Mouse (Mus musculus) lung, embryonic 15.5 days (tissue): ENCODE data around the gene Cldn9. TPM values are rescaled to one million over a fixed set of nuclear protein-coding genes. Genes with fewer than 3 reads are reported as not detected.

Experiments
- ATAC-seq: fragments of 200-750 bp; cut with Nextera tagmentation; 2 replicates; pipeline ENCODE4 v1.8.0; 2017; ENCODE audit warnings: moderate number of reproducible peaks, borderline replicate concordance; ENCODE audit not compliant: low FRiP score, low TSS enrichment; ENCODE audit errors: extremely low read depth
- H3K27ac ChIP-seq: fragments of 300-500 bp; sonication (generic); 2 replicates; pipeline ENCODE4 v1.5.1; 2015; ENCODE audit warnings: moderate library complexity, mild to moderate bottlenecking, inconsistent platforms
- H3K27me3 ChIP-seq: fragments of 300-500 bp; sonication (generic); 2 replicates; pipeline ENCODE4 v1.6.1; 2015; ENCODE audit warnings: inconsistent platforms
- H3K36me3 ChIP-seq: fragments of 300-500 bp; sonication (generic); 2 replicates; pipeline ENCODE4 v1.6.1; 2015; ENCODE audit warnings: inconsistent platforms
- H3K4me1 ChIP-seq: fragments of 300-500 bp; sonication (generic); 2 replicates; pipeline ENCODE4 v1.6.1; 2015; ENCODE audit warnings: inconsistent platforms
- H3K4me2 ChIP-seq: fragments of 300-500 bp; sonication (generic); 2 replicates; pipeline ENCODE4 v1.6.1; 2015; ENCODE audit warnings: inconsistent platforms, mild to moderate bottlenecking, moderate library complexity
- H3K4me3 ChIP-seq: fragments of 300-500 bp; sonication (generic); 2 replicates; pipeline ENCODE4 v1.5.1; 2015; ENCODE audit warnings: mild to moderate bottlenecking, inconsistent platforms
- H3K9ac ChIP-seq: fragments of 300-500 bp; sonication (generic); 2 replicates; pipeline ENCODE4 v1.6.1; 2015; ENCODE audit warnings: inconsistent platforms
- H3K9me3 ChIP-seq: fragments of 300-500 bp; sonication (generic); 2 replicates; pipeline ENCODE4 v1.6.1; 2016; ENCODE audit warnings: inconsistent platforms
- WGBS: fragments of 180-500 bp; shearing (Covaris S2); methylation state at CpG from one replicate; pipeline ENCODE4 v1.1.7; 2015; 5-methylcytosine and 5-hydroxymethylcytosine counted together
- polyA plus RNA-seq: library from polyadenylated mRNA; unstranded; fragments of >200 nt; fragmentation: Nextera tagmentation; extraction: Ambion mirVana; gene quantifications from 2 replicates; pipeline ENCODE4 v1.2.1, GENCODE M21; 2015

The Cldn9 gene
- polyA plus RNA-seq, 1 experiment from 2014 or later = 4.4 TPM

DNA sequence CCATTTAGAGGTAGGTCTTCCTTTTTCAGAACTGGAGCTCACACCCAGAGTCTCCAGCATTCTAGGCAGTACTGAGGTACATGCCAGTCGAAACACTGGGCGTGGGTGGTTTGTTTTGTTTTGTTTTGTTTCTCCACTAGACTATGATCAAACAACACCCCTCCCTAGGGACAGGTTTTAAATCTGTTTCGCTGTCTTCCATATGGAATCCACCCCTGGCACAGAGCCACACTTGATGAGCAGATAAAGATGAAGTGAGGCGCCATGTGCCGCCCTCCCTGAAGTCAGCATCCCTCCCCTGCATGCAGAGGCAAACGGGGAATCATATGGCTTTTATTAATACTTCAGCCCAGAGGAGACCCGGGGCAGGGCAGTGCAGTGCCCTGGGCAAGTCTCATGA is 20.9 kb upstream of the Cldn9 start:
- Histone ChIP-seq H3K4me3 (no peak overlapping the region), H3K36me3 (no peaks in the 10 kb centered on the region), H3K9me3 (no peaks in the 10 kb centered on the region), H3K27ac (no peak overlapping the region), H3K9ac (no peak overlapping the region), H3K27me3 (peaks cover 12% of the 10 kb centered on the region), H3K4me2 (no peak overlapping the region), H3K4me1 (0 out of 2 replicates have a peak, but pooled peaks cover 2% of the 10 kb centered on the region)
- 39% methylated on average over 7 of the region's 7 CpGs for WGBS
- no peak for ATAC-seq

DNA sequence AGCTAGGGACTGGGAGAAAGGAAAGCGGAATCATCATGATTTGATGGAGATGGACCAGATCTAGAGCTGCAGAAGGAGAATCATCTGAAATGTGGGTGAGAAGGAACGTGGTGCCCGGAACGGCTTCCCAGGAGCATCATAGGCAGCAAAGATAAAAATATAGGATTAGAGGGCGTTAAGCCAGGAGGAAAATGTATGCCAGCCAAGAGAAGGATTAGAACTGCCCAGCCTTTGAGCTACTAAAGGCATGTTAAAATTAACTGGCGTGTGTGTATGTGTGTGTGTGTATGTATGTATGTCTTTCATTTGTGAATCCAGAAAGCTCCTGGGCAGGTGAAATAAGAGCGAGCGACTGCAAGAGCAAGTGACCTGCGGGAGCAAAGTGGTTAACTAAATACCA is 19.5 kb upstream of the Cldn9 start:
- Histone ChIP-seq H3K4me3 (no peak overlapping the region), H3K4me1 (peaks cover 12% of the 10 kb centered on the region), H3K9me3 (no peaks in the 10 kb centered on the region), H3K4me2 (no peak overlapping the region), H3K36me3 (no peaks in the 10 kb centered on the region), H3K9ac (no peak overlapping the region), H3K27me3 (peaks cover 26% of the 10 kb centered on the region), H3K27ac (no peak overlapping the region)
- ATAC-seq = no peak
- WGBS = 81% methylated on average over 9 of the region's 9 CpGs

DNA sequence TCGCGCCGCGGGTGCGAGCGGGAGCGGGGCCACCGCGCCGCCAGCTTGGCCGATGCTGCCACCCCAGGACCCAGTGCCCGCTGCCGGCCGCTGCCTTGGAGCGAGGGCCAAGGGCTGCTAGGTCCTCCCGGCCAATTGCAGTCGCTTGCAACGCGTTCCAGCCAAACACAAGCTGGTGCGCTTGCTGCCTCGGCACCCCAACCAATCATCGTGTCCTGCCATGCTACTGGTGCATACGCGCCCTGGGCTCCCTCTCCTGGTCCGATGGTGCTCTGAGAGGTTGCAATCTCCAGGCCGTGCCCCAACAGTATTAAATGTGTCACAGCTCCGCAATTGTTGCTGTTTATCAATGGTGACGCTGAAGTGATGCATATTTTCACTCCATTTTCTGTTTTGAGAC is 16.3 kb upstream of the Cldn9 start:
- Histone ChIP-seq H3K27ac (peak overlapping the region; percentile 30; the same call in 1 of the 2 replicates), H3K9me3 (no peaks in the 10 kb centered on the region), H3K4me2 (peak overlapping the region; percentile 99), H3K9ac (peak overlapping the region; percentile 40), H3K36me3 (no peaks in the 10 kb centered on the region), H3K27me3 (peaks cover 35% of the 10 kb centered on the region), H3K4me1 (peaks cover 27% of the 10 kb centered on the region), H3K4me3 (peak overlapping the region; percentile 60)
- ATAC-seq = peak; percentile 91
- WGBS = 1% methylated on average over 28 of the region's 28 CpGs

DNA sequence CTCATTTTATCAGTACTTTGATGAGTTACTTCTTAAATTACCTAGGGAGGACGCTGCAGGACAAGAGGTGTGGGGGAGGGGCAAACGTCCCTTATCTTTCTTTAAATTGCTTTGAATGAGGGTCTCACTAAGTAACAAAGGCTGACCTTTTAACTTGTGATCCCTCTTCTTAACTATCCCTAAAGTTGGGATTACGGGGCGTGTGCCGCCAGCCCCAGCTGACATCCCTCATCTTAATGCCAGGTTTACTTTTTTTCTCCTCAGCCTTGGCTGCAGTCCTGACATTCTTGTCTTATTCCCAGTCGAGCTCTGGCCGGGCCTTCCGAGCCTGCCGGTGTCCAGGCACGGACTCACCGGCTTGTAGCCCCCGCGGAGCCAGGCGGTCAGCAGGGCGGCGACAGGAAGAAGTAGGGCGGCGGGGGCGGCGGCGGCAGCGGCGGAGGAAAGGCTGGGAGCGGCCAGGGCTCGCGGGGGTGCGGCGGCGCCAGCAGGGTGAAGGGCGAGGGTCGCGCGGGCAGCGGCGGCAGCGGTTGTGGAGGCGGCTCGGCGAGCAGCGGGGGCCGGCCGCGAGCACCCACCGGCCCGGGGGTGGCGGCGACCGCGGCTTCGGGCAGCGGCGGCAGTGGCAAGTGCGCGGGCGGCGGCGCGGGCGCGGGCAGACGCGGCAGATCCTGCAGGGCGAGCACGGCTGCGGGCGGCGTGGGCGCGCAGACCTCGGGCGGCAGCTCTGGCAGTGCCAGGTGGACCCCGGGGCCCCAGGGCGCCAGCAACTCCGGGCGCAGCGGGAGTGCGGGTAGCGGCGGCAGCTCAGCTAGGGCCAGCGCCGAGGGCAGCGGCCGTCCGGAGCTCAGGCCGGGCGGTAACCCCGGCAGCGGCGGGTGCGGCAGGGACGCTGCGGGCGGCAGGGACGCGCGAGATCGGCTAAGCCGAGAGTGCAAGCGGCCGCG is 15.6 kb upstream of the Cldn9 start:
- peak overlapping the region; percentile 99 for H3K4me2 ChIP-seq
- no peaks in the 10 kb centered on the region for H3K36me3 ChIP-seq
- no peaks in the 10 kb centered on the region for H3K9me3 ChIP-seq
- peak overlapping the region; percentile 30; the same call in 1 of the 2 replicates for H3K27ac ChIP-seq
- peak; percentile 44 for ATAC-seq
- under 1% methylated on average over 100 of the region's 101 CpGs for WGBS
- H3K27me3 ChIP-seq = peaks cover 35% of the 10 kb centered on the region
- H3K9ac ChIP-seq = peak overlapping the region; percentile 40
- H3K4me1 ChIP-seq = peaks cover 33% of the 10 kb centered on the region
- peak overlapping the region; percentile 60 for H3K4me3 ChIP-seq

DNA sequence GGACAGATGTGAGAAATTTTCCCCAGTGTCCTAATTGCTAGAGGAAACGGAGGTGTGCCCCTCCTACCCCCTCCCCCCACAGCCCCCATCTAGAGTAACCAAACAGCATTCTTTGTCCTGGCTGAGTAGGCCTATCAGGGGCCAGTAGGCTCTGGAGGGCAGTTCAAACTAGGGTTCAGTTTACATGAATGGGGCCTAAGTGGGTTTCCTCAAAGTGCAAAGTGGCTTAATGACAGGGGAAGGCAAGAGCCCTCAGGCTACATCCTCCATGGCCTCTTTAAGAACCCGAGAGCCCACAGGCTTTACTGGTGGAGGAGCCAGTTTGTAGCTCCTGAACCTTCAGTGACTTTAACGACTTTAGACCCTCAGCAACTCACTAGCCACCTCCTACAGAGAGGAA is 12.0 kb upstream of the Cldn9 start:
- Histone ChIP-seq H3K4me1 (peaks cover 40% of the 10 kb centered on the region), H3K27me3 (peaks cover 31% of the 10 kb centered on the region), H3K27ac (peak overlapping the region; percentile 80), H3K9me3 (no peaks in the 10 kb centered on the region), H3K9ac (no peak overlapping the region), H3K4me2 (no peak overlapping the region), H3K36me3 (no peaks in the 10 kb centered on the region), H3K4me3 (no peak overlapping the region)
- peak; percentile 67; the same call in 1 of the 2 replicates for ATAC-seq
- 18% methylated on average over 3 of the region's 3 CpGs for WGBS

DNA sequence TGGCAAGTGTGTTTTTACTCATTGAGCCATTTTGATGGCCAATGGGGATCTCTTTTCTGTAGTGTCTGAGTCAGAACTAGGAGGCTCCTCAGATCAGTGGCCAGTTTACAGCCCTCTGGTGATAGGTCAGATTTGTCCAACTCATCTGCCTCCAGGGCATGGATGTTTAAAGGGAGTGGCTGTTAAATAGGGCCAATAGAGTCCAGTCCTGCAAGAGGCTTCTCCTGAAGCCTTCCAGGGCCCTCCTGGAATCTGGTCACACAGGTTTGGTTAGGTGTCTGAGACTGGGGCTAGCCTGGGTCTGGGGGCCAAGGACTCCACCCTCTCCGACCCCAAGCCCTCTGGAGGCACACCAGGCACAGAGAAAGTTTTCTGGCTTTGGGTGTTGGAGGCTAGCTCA is 10.7 kb upstream of the Cldn9 start:
- Histone ChIP-seq H3K4me1 (peaks cover 35% of the 10 kb centered on the region), H3K36me3 (no peaks in the 10 kb centered on the region), H3K27me3 (peaks cover 20% of the 10 kb centered on the region), H3K4me2 (no peak overlapping the region), H3K9ac (no peak overlapping the region), H3K9me3 (no peaks in the 10 kb centered on the region), H3K4me3 (no peak overlapping the region), H3K27ac (peak overlapping the region; percentile 80)
- WGBS = 58% methylated on average over 1 of the region's 1 CpGs
- ATAC-seq = no peak

DNA sequence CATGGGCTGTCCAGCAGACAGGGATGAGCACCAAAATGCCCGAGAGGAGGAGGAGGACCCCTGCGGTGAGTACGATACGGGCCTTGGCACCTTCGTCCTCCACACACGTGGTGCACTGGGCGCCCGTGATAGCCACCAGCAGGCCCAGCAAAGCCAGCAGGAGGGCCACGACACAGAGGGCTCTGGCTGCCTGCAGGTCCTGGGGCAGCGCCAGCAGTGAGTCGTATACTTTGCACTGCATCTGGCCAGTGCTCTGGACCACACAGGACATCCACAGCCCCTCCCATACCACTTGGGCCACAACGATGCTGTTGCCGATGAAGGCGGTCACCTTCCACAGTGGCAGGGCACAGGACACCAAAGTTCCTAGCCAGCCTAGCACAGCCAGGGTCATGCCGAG is 600 bp downstream of the Cldn9 start:
- no peaks in the 10 kb centered on the region for H3K9me3 ChIP-seq
- WGBS = 15% methylated on average over 15 of the region's 15 CpGs
- H3K4me3 ChIP-seq = 0 out of 2 replicates have a peak overlapping the region, but pooled peaks have one; percentile 1
- H3K9ac ChIP-seq = no peak overlapping the region
- H3K36me3 ChIP-seq = no peaks in the 10 kb centered on the region
- H3K27me3 ChIP-seq = peaks cover 64% of the 10 kb centered on the region
- H3K27ac ChIP-seq = peak overlapping the region; percentile 61
- 0 out of 2 replicates have a peak, but pooled peaks have one; percentile 13 for ATAC-seq
- peak overlapping the region; percentile 34 for H3K4me2 ChIP-seq
- H3K4me1 ChIP-seq = peaks cover 37% of the 10 kb centered on the region

DNA sequence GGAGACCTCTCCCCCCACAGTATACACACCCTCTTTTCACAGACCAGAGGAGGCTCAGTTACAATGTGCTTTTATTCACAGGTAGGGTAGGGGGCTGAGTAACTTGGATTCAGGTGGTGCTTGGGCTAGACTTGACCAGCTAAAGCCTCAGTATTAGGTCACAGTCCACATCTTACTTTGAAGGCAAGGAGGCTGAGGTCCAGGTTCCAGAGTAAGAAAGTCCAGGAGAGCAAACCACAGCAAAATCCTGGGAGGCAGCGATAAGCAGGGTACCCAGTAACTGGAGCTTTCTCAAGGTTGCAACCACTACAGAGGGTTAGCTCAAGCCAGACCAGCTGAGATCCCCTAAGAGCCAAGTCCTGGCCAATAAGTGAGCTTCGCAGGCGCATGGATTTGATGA is 1.3 kb downstream of the Cldn9 start:
- Histone ChIP-seq H3K27ac (no peak overlapping the region), H3K4me2 (peak overlapping the region; percentile 34; the same call in 1 of the 2 replicates), H3K4me3 (no peak overlapping the region), H3K4me1 (peaks cover 42% of the 10 kb centered on the region), H3K27me3 (peaks cover 64% of the 10 kb centered on the region), H3K9ac (no peak overlapping the region), H3K9me3 (no peaks in the 10 kb centered on the region), H3K36me3 (no peaks in the 10 kb centered on the region)
- no peak for ATAC-seq
- WGBS = 55% methylated on average over 3 of the region's 3 CpGs

DNA sequence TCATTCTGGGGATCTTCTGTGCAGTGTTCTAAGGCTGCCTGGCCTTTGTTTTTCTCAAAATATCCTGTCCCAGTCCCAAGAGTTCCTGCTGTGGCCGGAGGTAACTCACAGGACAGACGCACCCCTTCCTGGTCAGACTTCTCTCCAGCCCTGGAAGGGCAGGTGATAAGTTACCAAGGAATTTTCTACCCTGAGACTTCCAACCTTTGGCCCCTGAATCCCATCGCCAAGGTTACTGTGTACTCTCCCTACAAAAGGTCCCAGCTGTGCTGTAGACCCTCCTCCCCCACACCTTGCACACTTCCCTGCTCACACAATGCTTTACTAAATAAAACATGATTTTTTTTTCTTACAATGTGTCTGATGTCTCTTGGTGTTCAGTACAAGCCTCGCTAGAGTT is 1.7 kb downstream of the Cldn9 start:
- WGBS = 21% methylated on average over 4 of the region's 4 CpGs
- no peak overlapping the region for H3K4me3 ChIP-seq
- H3K27me3 ChIP-seq = peaks cover 64% of the 10 kb centered on the region
- ATAC-seq = no peak
- H3K27ac ChIP-seq = no peak overlapping the region
- H3K9me3 ChIP-seq = no peaks in the 10 kb centered on the region
- H3K4me2 ChIP-seq = no peak overlapping the region
- no peak overlapping the region for H3K9ac ChIP-seq
- peaks cover 44% of the 10 kb centered on the region for H3K4me1 ChIP-seq
- H3K36me3 ChIP-seq = no peaks in the 10 kb centered on the region

DNA sequence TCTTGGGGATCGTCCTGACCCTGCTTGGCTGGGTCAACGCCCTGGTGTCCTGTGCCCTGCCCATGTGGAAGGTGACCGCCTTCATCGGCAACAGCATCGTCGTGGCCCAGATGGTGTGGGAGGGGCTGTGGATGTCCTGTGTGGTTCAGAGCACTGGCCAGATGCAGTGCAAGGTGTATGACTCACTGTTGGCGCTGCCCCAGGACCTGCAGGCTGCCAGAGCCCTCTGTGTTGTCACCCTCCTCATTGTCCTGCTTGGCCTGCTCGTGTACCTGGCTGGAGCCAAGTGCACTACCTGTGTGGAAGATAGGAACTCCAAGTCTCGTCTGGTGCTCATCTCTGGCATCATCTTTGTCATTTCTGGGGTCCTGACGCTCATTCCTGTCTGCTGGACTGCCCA is 2.7 kb downstream of the Cldn9 start:
- Histone ChIP-seq H3K27me3 (peaks cover 64% of the 10 kb centered on the region), H3K4me3 (peak overlapping the region; percentile 41; the same call in 1 of the 2 replicates), H3K27ac (no peak overlapping the region), H3K9me3 (no peaks in the 10 kb centered on the region), H3K36me3 (no peaks in the 10 kb centered on the region), H3K9ac (no peak overlapping the region), H3K4me1 (peaks cover 52% of the 10 kb centered on the region), H3K4me2 (peak overlapping the region; percentile 52)
- WGBS = 50% methylated on average over 10 of the region's 10 CpGs
- ATAC-seq = no peak

DNA sequence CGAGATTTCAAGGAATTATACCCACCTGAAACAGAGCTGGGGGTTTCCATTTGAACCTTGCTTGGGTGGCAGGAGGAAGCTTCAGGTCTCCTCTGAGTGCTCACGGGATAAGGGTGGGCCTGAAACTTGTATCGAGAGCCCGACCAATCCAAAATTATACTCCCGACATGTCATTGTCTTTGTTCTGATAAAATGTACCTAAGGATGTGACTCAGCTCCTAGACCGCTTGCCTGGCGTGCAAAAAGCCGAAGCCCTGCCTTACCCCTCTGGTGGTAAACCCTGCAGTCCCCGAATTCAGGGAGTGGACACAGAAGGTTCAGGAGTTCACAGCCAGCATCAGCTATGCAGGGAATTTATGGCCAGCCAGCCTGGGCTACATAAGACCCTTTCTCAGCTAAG is 3.5 kb downstream of the Cldn9 start:
- Histone ChIP-seq H3K4me3 (peak overlapping the region; percentile 41), H3K4me2 (peak overlapping the region; percentile 52), H3K27me3 (peaks cover 64% of the 10 kb centered on the region), H3K9ac (peak overlapping the region; percentile 44), H3K9me3 (no peaks in the 10 kb centered on the region), H3K27ac (no peak overlapping the region), H3K36me3 (no peaks in the 10 kb centered on the region), H3K4me1 (peaks cover 60% of the 10 kb centered on the region)
- no peak for ATAC-seq
- 41% methylated on average over 9 of the region's 9 CpGs for WGBS

DNA sequence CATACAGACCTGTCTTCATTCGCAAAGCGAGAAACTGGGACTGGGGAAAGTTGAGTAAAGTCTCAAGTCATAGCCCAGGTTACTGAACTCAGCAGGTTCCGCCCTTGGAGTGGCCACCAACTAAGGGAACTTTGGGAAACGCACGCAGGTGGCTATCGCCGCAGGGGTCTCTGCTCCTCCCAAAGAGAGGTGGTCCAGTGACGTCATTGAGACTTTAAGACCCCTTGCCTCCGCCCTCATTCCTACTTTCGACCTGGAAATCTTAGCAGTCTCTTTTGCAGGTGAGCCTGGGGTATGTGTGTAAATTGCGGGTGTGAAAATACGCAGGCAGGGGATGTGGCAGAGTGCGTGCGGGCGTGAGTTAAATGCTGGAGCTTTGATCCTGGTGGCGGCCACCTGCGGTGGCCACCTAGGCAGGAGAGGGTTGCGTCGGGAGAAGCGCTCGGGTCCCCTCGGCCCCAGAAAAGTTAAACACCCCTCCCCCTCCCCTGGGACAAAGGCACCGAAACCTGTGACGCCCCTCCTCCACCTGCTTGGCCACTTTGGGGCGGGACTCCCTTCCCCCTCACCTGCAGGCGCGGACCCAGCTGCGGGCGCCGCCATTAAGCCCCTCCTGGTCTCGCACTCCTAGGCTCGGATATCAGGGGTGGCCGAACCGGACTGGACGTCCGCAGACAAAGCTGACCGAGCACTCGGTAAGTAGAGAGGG is 4.5 kb downstream of the Cldn9 start, which contains the start of gene Cldn6:
Gene Cldn6, plus strand, starts transcription at position 123 of the 709 bp plus-strand sequence.
- Histone ChIP-seq H3K4me3 (peak within 1 kb of the TSS; percentile 41), H3K27ac (peak within 1 kb of the TSS; percentile 82), H3K9ac (peak within 1 kb of the TSS; percentile 44), H3K4me2 (peak within 1 kb of the TSS; percentile 52), H3K36me3 (no peaks in the 10 kb centered on the region), H3K4me1 (peaks cover 66% of the 10 kb centered on the region), H3K27me3 (peaks cover 58% of the 10 kb centered on the region), H3K9me3 (no peaks in the 10 kb centered on the region)
- WGBS = 1% methylated on average over 36 of the region's 38 CpGs
- no peak for ATAC-seq
